Mouse (Mus musculus) embryonic facial prominence, embryonic 12.5 days (tissue): ENCODE data around the gene Lig4. TPM values are rescaled to one million over a fixed set of nuclear protein-coding genes. Genes with fewer than 3 reads are reported as not detected.

Source experiments
- polyA plus RNA-seq: library from polyadenylated mRNA; unstranded; fragments of >200 nt; fragmentation: Nextera tagmentation; extraction: Ambion mirVana; gene quantifications from 2 replicates; pipeline ENCODE4 v1.2.1, GENCODE M21; 2016

Lig4 gene
- polyA plus RNA-seq, 1 experiment from 2014 or later, result 8.1 TPM

Other genes starting within 250 kb of the Lig4 start
- 1.3 and 1.4 TPM in 2 replicates for gene Fam155a, start 206.5 kb downstream of the Lig4 start, polyA plus RNA-seq
- gene Gm10217, start 113.4 kb downstream of the Lig4 start, polyA plus RNA-seq, result not detected in 2 replicates
- gene Abhd13, start within 50 bp of the Lig4 start, polyA plus RNA-seq, result 20.7 and 22.8 TPM in 2 replicates
- gene Tnfsf13b, start 28.8 kb upstream of the Lig4 start, polyA plus RNA-seq, result 0.33 TPM in 2 replicates
- gene Myo16, start 176.2 kb upstream of the Lig4 start, polyA plus RNA-seq, result 0.47 and 0.67 TPM in 2 replicates